Mouse (Mus musculus) mouse trophoblast stem cell (cell line): ENCODE data around the gene Olfr164.

Experiments used
- in situ Hi-C, 2 experiments: fragments of 300-500 bp; cut with MseI, MboI; formaldehyde crosslinking; loops; 2 replicates in 1 of 2; 3 replicates in 1 of 2; pipeline ENCODE4 v1.15.1; 2025

The Olfr164 gene

GRCm38 (mm10) chr16:19313964-19314363 is at the start of gene Olfr164:
Gene Olfr164 (minus strand): TSS chr16:19314064.
- in situ Hi-C loops: no loop called here

- in situ Hi-C loops: no loop called here
Observed at GRCm38 (mm10) chr16:19349111-19349510, 35.2 kb upstream of the Olfr164 start.

GRCm38 (mm10) chr16:19263235-19263634 is 50.6 kb downstream of the Olfr164 start:
- in situ Hi-C loops: no loop called here

GRCm38 (mm10) chr16:19260780-19261179 is 53.1 kb downstream of the Olfr164 start:
- in situ Hi-C loops: no loop called here

GRCm38 (mm10) chr16:19245835-19246234 is 68.0 kb downstream of the Olfr164 start:
- in situ Hi-C loops: loop anchor here in 1 of 2 experiments (10.0 kb wide), 1 partner anchor 141 kb away; no protein-coding TSS in a partner anchor

- in situ Hi-C loops: loop anchor here in 1 of 2 experiments (10.0 kb wide), 1 partner anchor 137 kb away; no protein-coding TSS in a partner anchor
Observed at GRCm38 (mm10) chr16:19241539-19242025, 72.3 kb downstream of the Olfr164 start.

GRCm38 (mm10) chr16:19240792-19241538 is 72.9 kb downstream of the Olfr164 start:
- in situ Hi-C loops: loop anchor here in 1 of 2 experiments (10.0 kb wide), 1 partner anchor 136 kb away; no protein-coding TSS in a partner anchor

GRCm38 (mm10) chr16:19236719-19237118 is 77.1 kb downstream of the Olfr164 start:
- in situ Hi-C loops: no loop called here
